Mouse (Mus musculus) ES-Bruce4 (cell line): ENCODE measurements around the gene Fkbp2. TPM values are rescaled to one million over a fixed set of nuclear protein-coding genes. Genes with fewer than 3 reads are reported as not detected.

Source experiments
- H3K27ac ChIP-seq: 2 replicates; pipeline ENCODE4 v1.5.1; 2012; ENCODE audit warnings: low read length, inconsistent platforms; ENCODE audit not compliant: insufficient read depth
- H3K27me3 ChIP-seq: 2 replicates; pipeline ENCODE4 v1.6.1; 2012; ENCODE audit warnings: mild to moderate bottlenecking, low read length, inconsistent platforms; ENCODE audit not compliant: control insufficient read depth, poor library complexity, insufficient read depth, severe bottlenecking
- H3K36me3 ChIP-seq: 2 replicates; pipeline ENCODE4 v1.6.1; 2012; ENCODE audit warnings: inconsistent platforms, mild to moderate bottlenecking, low read length, moderate library complexity; ENCODE audit not compliant: control insufficient read depth, poor library complexity, insufficient read depth, severe bottlenecking
- H3K4me1 ChIP-seq: one replicate; pipeline ENCODE4 v1.8.1; 2011; ENCODE audit warnings: low read length; ENCODE audit not compliant: control insufficient read depth, insufficient read depth
- H3K4me3 ChIP-seq: 2 replicates; pipeline ENCODE4 v1.5.1; 2011; ENCODE audit warnings: low read depth, mild to moderate bottlenecking, low read length
- H3K9ac ChIP-seq: 2 replicates; pipeline ENCODE4 v1.6.1; 2012; ENCODE audit warnings: low read depth, mild to moderate bottlenecking, inconsistent platforms; ENCODE audit not compliant: poor library complexity, severe bottlenecking
- H3K9me3 ChIP-seq: replicated peaks from 2 replicates; pipeline ENCODE4 v1.6.1; 2012; ENCODE audit warnings: mild to moderate bottlenecking, low read length, inconsistent platforms; ENCODE audit not compliant: control insufficient read depth, poor library complexity, insufficient read depth, severe bottlenecking
- CTCF ChIP-seq: IDR thresholded peaks from one replicate; pipeline ENCODE4 v1.8.1; 2011; ENCODE audit warnings: low read depth, low read length
- EP300 ChIP-seq: IDR thresholded peaks from 2 replicates; pipeline ENCODE4 v1.6.1; 2011; ENCODE audit warnings: low read depth, low read length; ENCODE audit not compliant: insufficient read depth
- POLR2A ChIP-seq: IDR thresholded peaks from one replicate; pipeline ENCODE4 v1.8.1; 2011; ENCODE audit warnings: low read length; ENCODE audit not compliant: insufficient read depth
- polyA plus RNA-seq: library from polyadenylated mRNA; stranded (reverse); fragments of >200 nt; gene quantifications from 2 replicates; pipeline ENCODE4 v1.2.4, GENCODE M21; 2011; ENCODE audit warnings: low read depth; ENCODE audit not compliant: missing spikeins, insufficient read depth, insufficient read length

Fkbp2 gene
- polyA plus RNA-seq, 1 experiment = 40.4 TPM

DNA sequence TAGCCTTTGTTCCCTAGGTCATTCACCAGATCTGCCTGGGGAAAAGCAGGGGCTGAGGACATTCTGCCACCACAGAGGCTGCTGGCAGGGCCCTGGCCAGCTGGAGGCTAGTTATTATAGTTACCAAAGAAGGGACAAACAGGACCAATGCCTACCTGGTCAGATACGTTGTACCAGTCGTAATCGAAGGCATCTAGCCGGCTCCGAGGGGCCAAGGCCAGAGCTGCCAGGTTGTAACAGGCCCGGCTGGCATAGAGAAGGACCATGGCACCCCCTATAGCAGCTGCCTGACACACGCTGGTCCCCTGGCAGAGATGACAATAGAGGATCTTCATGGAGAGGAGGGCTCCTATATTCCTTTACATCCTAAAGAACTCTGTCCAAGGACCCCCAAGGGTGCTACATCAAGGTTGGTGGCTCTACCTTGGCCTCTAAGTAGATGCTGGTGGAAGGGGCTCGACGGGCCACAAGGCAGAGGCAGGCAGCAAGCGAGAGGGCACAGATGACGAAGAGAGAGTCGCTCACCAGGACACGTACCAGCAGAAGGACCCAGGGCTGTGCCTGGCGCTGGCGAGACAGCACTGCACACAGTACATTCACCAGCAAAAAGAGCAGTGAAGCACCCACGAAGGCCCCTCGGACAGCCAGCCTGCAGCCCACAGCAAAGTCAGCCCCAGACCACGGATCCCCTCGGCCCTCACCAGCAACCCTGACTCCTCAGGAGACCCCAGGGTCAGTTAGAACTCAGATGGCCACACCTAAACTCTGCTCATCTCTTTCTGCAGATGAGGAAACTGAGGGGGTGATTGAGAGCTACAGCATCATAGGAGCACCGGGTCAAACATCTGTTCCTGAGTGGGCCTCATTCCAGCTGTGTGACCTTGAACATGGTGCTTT lies 40.9 kb downstream of the Fkbp2 start:
- no peak overlapping the region for H3K9ac ChIP-seq
- H3K27ac ChIP-seq = no peak overlapping the region
- H3K27me3 ChIP-seq = no peaks in the 10 kb centered on the region
- H3K36me3 ChIP-seq = no peaks in the 10 kb centered on the region
- no peaks in the 10 kb centered on the region for H3K4me1 ChIP-seq
- H3K9me3 ChIP-seq = no peaks in the 10 kb centered on the region
- TF ChIP-seq CTCF (no peak), EP300 (no peak), POLR2A (no peak)
- H3K4me3 ChIP-seq = no peak overlapping the region

DNA sequence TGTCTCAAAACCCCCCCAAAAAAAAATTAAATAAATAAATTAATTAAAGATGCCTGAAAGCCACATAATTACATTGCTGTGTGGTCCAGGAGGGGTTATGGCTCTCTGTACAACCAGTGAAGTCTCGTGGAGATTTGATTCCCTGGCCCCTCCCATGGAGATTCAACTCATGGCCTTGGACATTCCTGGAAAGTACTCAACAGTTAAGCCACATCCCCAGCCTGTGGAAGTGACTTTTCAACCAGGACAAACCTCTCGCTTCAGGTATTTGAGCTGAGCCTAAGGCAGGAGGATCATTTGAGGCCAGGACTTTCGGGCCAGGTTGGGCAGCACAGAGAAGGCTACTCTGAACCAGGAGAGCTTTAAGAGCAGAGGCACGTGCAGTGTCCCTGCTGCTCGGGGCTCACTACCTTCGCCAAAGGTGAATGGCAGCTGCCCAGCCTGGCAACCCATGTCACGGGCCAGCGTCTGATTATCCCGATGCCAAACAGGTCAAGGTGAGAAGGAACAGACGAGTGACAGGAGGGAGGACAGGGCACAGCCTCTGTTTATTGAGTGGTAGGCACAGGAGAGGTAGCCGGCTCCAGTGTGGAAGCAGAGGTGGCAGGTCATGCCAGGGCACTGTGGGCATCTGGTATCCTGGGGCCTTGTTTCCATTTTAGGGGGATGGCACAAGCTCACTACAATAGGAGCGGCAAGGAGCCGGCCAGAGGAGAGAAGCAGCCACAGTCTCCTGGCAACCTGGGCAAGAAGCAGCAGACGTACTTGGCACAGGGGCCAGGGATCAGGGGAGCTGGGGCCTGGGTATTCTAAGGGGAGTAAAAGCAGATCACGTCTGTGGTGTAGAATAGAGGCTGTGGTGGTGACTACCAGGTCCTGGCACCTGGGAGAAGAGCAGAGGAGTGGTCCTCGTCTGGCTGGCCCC lies 42.5 kb downstream of the Fkbp2 start:
- H3K27ac ChIP-seq = no peak overlapping the region
- no peaks in the 10 kb centered on the region for H3K36me3 ChIP-seq
- H3K27me3 ChIP-seq = no peaks in the 10 kb centered on the region
- no peak overlapping the region for H3K4me3 ChIP-seq
- H3K9me3 ChIP-seq = no peaks in the 10 kb centered on the region
- TF ChIP-seq CTCF (no peak), EP300 (no peak), POLR2A (no peak)
- H3K4me1 ChIP-seq = no peaks in the 10 kb centered on the region
- H3K9ac ChIP-seq = no peak overlapping the region

DNA sequence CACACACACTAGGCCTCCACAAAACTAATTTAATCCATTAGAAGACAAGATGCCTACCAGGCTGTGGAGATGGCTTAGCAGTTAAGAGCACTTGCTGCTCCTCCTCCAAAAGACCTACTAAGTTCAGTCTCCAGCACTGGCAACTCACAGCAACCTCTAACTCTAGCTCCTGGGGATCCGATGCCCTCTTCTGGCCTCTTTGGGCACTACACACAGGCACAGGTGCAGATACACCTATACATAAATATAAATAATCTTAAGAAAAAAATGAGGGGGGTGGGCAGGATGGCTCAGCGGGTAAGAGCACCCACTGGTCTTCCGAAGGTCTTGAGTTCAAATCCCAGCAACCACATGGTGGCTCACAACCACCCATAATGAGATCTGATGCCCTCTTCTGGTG lies 44.0 kb downstream of the Fkbp2 start:
- Histone ChIP-seq H3K27me3 (no peaks in the 10 kb centered on the region), H3K27ac (no peak overlapping the region), H3K9ac (no peak overlapping the region), H3K36me3 (no peaks in the 10 kb centered on the region), H3K4me1 (no peaks in the 10 kb centered on the region), H3K9me3 (no peaks in the 10 kb centered on the region), H3K4me3 (no peak overlapping the region)
- TF ChIP-seq POLR2A (no peak), EP300 (no peak), CTCF (peak; percentile 70)

DNA sequence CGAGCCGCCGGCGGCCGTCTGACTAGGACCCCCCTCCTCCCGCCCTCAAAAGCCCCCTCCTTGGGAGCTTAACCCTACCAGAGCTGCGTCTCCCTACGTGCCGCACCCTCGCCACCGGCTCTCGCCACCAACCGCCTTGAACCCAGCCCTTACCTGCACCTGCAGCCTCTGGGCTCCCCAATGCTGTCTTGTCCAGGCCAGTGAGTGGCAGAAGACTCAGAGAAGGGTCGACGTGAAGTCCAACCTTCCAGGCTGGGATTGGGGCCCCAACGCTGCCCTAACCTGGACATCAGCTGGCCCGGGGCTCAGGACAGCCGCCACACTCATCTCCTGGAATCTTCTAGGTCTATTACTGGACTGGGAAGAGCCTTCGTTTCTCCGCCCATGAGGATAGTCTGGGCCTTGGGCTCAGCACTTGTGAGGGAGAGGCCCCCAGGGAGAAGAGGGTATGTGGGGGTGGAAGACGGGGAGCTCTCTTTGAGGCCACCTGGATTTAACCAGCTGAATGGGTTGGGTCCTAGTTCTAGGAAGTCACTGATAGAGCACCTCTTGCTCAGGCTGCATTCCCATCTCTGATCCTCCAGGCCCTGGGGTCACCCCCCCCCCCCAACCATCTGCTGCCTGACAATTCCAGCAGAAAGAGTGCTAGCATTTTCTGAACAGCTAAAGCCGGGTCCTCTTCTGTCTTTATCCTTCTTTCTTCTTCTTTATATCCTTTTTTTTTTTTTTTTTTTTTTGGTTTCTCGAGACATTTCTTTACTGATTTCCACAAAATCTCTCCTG lies 45.9 kb downstream of the Fkbp2 start, which contains the start of gene Kcnk4:
Gene Kcnk4, minus strand, starts transcription at position 321 of the 783 bp plus-strand sequence.
- Histone ChIP-seq H3K4me1 (peaks cover 2% of the 10 kb centered on the region), H3K36me3 (no peaks in the 10 kb centered on the region), H3K9ac (peak within 1 kb of the TSS; percentile 53), H3K9me3 (no peaks in the 10 kb centered on the region), H3K4me3 (peak within 1 kb of the TSS; percentile 54), H3K27ac (no peak within 1 kb of the TSS), H3K27me3 (no peaks in the 10 kb centered on the region)
- TF ChIP-seq CTCF (no peak), POLR2A (no peak), EP300 (no peak)

DNA sequence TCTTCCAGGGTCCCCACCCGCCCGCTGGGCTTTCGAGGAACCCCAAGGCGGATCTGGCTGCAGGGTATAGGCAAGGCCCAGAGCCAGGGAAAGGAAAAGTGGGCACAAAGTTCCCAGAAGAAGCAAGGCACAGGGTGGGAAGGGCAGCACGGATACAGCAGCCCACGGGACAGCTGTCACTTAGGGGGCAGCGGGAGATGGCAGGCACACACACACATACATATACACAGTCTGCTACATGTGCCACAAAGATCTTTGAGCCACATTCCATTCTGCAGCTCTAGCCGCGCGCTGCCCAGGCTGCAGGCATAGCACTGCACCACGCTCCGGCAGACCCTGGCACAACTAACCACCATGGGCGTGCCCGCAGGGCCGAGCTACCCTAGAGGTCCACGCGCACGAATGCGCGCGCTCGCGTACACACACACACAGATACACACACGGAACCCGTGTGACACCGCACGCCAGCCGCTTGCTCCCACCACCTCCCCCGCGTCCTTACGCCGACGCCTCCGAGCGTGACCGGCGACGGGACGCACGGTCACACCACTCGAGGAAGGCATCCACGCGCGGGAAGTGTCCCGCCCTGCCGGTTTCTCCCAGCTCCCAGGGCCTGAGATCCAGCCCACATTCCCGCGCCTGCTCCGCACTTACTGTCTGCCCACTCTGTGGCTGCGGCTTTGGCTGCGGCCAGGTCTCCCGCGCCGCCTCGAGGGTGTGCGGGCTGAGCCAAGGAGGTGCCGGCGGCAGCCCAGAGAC lies 46.7 kb downstream of the Fkbp2 start:
- Histone ChIP-seq H3K9me3 (no peaks in the 10 kb centered on the region), H3K27ac (no peak overlapping the region), H3K4me3 (peak overlapping the region; percentile 54), H3K9ac (peak overlapping the region; percentile 53), H3K27me3 (no peaks in the 10 kb centered on the region), H3K4me1 (peaks cover 2% of the 10 kb centered on the region), H3K36me3 (no peaks in the 10 kb centered on the region)
- TF ChIP-seq EP300 (no peak), CTCF (no peak), POLR2A (no peak)
